Mouse (Mus musculus): ENCODE measurements around the gene Pcdh7.

DNA sequence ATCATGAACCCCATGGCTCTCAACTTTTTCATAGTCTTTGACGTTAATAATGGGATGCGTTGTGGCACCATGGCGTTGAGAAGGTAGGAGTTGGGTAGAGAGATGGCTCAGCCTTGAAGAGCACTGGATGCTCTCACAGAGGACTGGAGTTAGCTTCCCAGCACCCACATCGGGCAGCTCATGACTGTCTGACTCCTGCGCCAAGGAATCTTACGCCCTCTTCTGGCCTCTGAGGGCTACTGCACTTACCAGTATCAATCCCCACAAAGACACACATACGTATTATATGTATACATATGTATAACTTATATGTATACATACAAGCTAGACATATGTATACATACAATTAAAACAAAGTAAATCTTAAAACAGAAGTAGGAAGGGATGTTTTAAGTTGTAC, 51.9 kb downstream of the Pcdh7 start:
- TF ChIP-seq CTCF (IDR thresholded peaks at IDR 0.05; ENCODE audit: control insufficient read depth, insufficient read depth, insufficient read length): no peak
- no peak for TF ChIP-seq USF1 (IDR thresholded peaks at IDR 0.05; ENCODE audit: low read depth)
- TF ChIP-seq MAX (IDR thresholded peaks at IDR 0.05): no peak

Data from C2C12 (cell line).